ENCODE assay signal across 13 mouse cellular contexts in the genomic region with DNA sequence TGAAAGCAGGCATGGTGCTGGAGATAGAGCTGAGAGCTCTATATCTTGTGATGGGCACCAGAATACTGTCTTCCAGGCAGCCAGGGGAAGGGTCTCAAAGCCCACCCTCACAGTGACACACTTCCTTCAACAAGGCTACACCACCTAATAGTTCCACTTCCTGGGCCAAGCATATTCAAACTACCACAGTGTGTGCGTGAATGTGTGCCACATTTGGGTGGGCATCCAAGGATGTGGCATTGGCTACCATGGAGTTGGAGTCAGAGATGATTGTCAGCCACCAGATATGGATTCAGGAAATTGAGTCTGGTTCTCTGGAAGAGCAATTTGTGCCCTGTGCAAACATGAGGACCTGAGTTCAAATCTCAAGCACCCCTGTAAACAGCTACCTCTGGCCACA. TPM values are rescaled to one million over a fixed set of nuclear protein-coding genes. Genes with fewer than 3 reads are reported as not detected.
A peak's percentile ranks its signal among the peaks of the same experiment; 100 is the strongest.
DNase-seq lines count a peak whose midpoint lies in the region; ATAC-seq and TF ChIP-seq lines count a peak whose summit lies in the region.
"Had no signal": no experiment of that assay in that cellular context is flagged by ENCODE, and none has a peak within 500 bp of the region (broad histone marks: within the 10 kb centered on the region; RNA-seq: fewer than 3 reads in every experiment).

No protein-coding gene starts in this region.

- no peak for TF ChIP-seq CTCF in cortical plate, adult 2 months (IDR thresholded peaks at IDR 0.05; ENCODE audit: extremely low read depth, insufficient read depth, low read length)

- no peak for DNase-seq in heart, adult 18-20 months
- peak; percentile 31 for DNase-seq in midbrain, embryonic 11.5 days (ENCODE audit: low spot score, missing footprints)
- no peak for DNase-seq in frontal cortex, postnatal 25 days (ENCODE audit: low spot score in 2 of 2)
- DNase-seq in kidney, postnatal 14 days, result no peak

- no peak for ATAC-seq in heart, embryonic 15.5 days (replicated peaks; ENCODE audit: insufficient number of reproducible peaks, insufficient read depth, low FRiP score, low read depth)
- ATAC-seq in midbrain, embryonic 11.5 days (ENCODE audit: low FRiP score), result no peak
- no peak for ATAC-seq in midbrain, embryonic 16.5 days
- ATAC-seq: forebrain, embryonic 14.5 days had no signal

- H3K4me2 ChIP-seq in heart, embryonic 15.5 days, result peak overlapping the region; percentile 52; the same call in 1 of the 2 replicates
- no peak overlapping the region for H3K4me2 ChIP-seq in midbrain, embryonic 11.5 days
- no peak overlapping the region for H3K4me2 ChIP-seq in midbrain, embryonic 16.5 days (ENCODE audit: low read length)
- H3K4me2 ChIP-seq in myocyte (ENCODE audit: low read depth), result peak overlapping the region; percentile 42

- no peaks in the 10 kb centered on the region for H3K9me3 ChIP-seq in heart, embryonic 15.5 days (replicated peaks)
- no peaks in the 10 kb centered on the region for H3K9me3 ChIP-seq in midbrain, embryonic 11.5 days (ENCODE audit: control insufficient read depth, low read length)
- no peaks in the 10 kb centered on the region for H3K9me3 ChIP-seq in midbrain, embryonic 16.5 days (replicated peaks; ENCODE audit: control insufficient read depth, low read length, poor library complexity, severe bottlenecking)
- H3K9me3 ChIP-seq: neural tube, embryonic 13.5 days had no signal

- peaks cover 64% of the 10 kb centered on the region for H3K79me2 ChIP-seq in myocyte (ENCODE audit: control insufficient read depth, insufficient read depth)

- peak overlapping the region; percentile 60; the same call in 1 of the 2 replicates for H3K27ac ChIP-seq in heart, embryonic 15.5 days
- H3K27ac ChIP-seq in midbrain, embryonic 11.5 days (ENCODE audit: low read depth, low read length), result no peak overlapping the region
- no peak overlapping the region for H3K27ac ChIP-seq in midbrain, embryonic 16.5 days (ENCODE audit: low read length)
- H3K27ac ChIP-seq in cortical plate, adult 2 months (ENCODE audit: insufficient read depth, low read length), result 0 out of 2 replicates have a peak overlapping the region, but pooled peaks have one; percentile 12
- H3K27ac ChIP-seq: neural tube, embryonic 13.5 days had no signal

- H3ac ChIP-seq in myocyte (ENCODE audit: control insufficient read depth, insufficient read length), result no peak overlapping the region

- H3K4me1 ChIP-seq in heart, embryonic 15.5 days (replicated peaks), result peaks cover 7% of the 10 kb centered on the region; the same call in 1 of the 2 replicates
- H3K4me1 ChIP-seq in midbrain, embryonic 11.5 days (ENCODE audit: control insufficient read depth, insufficient read depth, low read length), result no peaks in the 10 kb centered on the region
- H3K4me1 ChIP-seq in midbrain, embryonic 16.5 days (ENCODE audit: control insufficient read depth, insufficient read depth, low read length), result no peaks in the 10 kb centered on the region
- H3K4me1 ChIP-seq in cortical plate, adult 2 months (ENCODE audit: control insufficient read depth, insufficient read depth, low read length), result peaks cover 4% of the 10 kb centered on the region

- 100% methylated on average over 1 of the region's 1 CpGs for whole genome bisulfite sequencing in heart, embryonic 15.5 days
- 92% methylated on average over 1 of the region's 1 CpGs for WGBS in midbrain, embryonic 11.5 days
- 100% methylated on average over 1 of the region's 1 CpGs for WGBS in midbrain, embryonic 16.5 days

- H3K4me3 ChIP-seq in heart, embryonic 15.5 days, result 0 out of 2 replicates have a peak overlapping the region, but pooled peaks have one; percentile 29
- no peak overlapping the region for H3K4me3 ChIP-seq in midbrain, embryonic 11.5 days (ENCODE audit: low read depth, low read length)
- no peak overlapping the region for H3K4me3 ChIP-seq in midbrain, embryonic 16.5 days (ENCODE audit: low read depth, low read length)
- H3K4me3 ChIP-seq in cortical plate, adult 2 months (ENCODE audit: insufficient read depth, low read length), result no peak overlapping the region
- no peak overlapping the region for H3K4me3 ChIP-seq in myocyte
- H3K4me3 ChIP-seq: neural tube, embryonic 13.5 days had no signal

- TF ChIP-seq POLR2A in cortical plate, adult 2 months (IDR thresholded peaks at IDR 0.05; ENCODE audit: extremely low read depth, insufficient read depth, low read length), result no peak
- no peak for TF ChIP-seq POLR2A in myocyte (IDR thresholded peaks at IDR 0.05; ENCODE audit: insufficient read length, low read depth)

- no peak overlapping the region for H3K9ac ChIP-seq in heart, embryonic 15.5 days
- H3K9ac ChIP-seq in midbrain, embryonic 11.5 days (ENCODE audit: low read length), result no peak overlapping the region
- no peak overlapping the region for H3K9ac ChIP-seq in midbrain, embryonic 16.5 days (ENCODE audit: low read depth, low read length)
- H3K9ac ChIP-seq: neural tube, embryonic 13.5 days had no signal

- no peaks in the 10 kb centered on the region for H3K27me3 ChIP-seq in heart, embryonic 15.5 days
- H3K27me3 ChIP-seq in midbrain, embryonic 11.5 days (ENCODE audit: control insufficient read depth, insufficient read depth, low read length), result no peaks in the 10 kb centered on the region
- H3K27me3 ChIP-seq in midbrain, embryonic 16.5 days (ENCODE audit: control insufficient read depth, insufficient read depth, low read depth, low read length), result no peaks in the 10 kb centered on the region
- no peaks in the 10 kb centered on the region for H3K27me3 ChIP-seq in myocyte (ENCODE audit: control insufficient read depth, insufficient read depth, insufficient read length)
- H3K27me3 ChIP-seq: neural tube, embryonic 13.5 days had no signal

- no peaks in the 10 kb centered on the region for H3K36me3 ChIP-seq in heart, embryonic 15.5 days
- H3K36me3 ChIP-seq in midbrain, embryonic 11.5 days (ENCODE audit: control insufficient read depth, insufficient read depth, low read length), result no peaks in the 10 kb centered on the region
- H3K36me3 ChIP-seq in midbrain, embryonic 16.5 days (ENCODE audit: control insufficient read depth, insufficient read depth, low read length), result peaks cover 2% of the 10 kb centered on the region; the same call in 1 of the 2 replicates
- H3K36me3 ChIP-seq in myocyte (ENCODE audit: control insufficient read depth, insufficient read depth), result no peaks in the 10 kb centered on the region
- H3K36me3 ChIP-seq: neural tube, embryonic 13.5 days had no signal

TF ChIP-seq in myocyte, 11 proteins besides CTCF, POLR2A, EP300 and RAD21:
- no peak for TF ChIP-seq E2F4 (IDR thresholded peaks at IDR 0.05; ENCODE audit: insufficient read depth)

RNA-seq across cellular contexts. Expression of gene H2-T24, which starts 0.9 kb away (rescaled TPM):
- polyA plus RNA-seq in heart, embryonic 15.5 days (2015; fragmentation: Nextera tagmentation; extraction: Ambion mirVana), result 1.3 and 2.7 TPM in 2 replicates
- total RNA-seq in heart, adult 18-20 months (2021), result 1 to 10 TPM; 6.5 to 6.7 TPM
- 3.1 TPM in 2 replicates for polyA plus RNA-seq in midbrain, embryonic 11.5 days (2014; fragmentation: Nextera tagmentation; extraction: Ambion mirVana)
- 8.0 and 8.8 TPM in 2 replicates for polyA plus RNA-seq in midbrain, embryonic 16.5 days (2015; fragmentation: Nextera tagmentation; extraction: Ambion mirVana)
- 1.3 and 1.8 TPM in 2 replicates for polyA plus RNA-seq in cortical plate, adult 2 months (2012; rRNA removed)
- polyA plus RNA-seq in myocyte (2012; fragmentation: generic; extraction: Trizol), result 0.47 TPM

RNA-seq across cellular contexts. Expression of gene H2-T23, which starts 11.3 kb away (rescaled TPM):
- 4.7 and 11.6 TPM in 2 replicates for polyA plus RNA-seq in heart, embryonic 15.5 days (2015; fragmentation: Nextera tagmentation; extraction: Ambion mirVana)
- total RNA-seq in heart, adult 18-20 months (2021), result 10 to 100 TPM; 31.7 to 56.7 TPM
- 3.2 and 3.3 TPM in 2 replicates for polyA plus RNA-seq in midbrain, embryonic 11.5 days (2014; fragmentation: Nextera tagmentation; extraction: Ambion mirVana)
- polyA plus RNA-seq in midbrain, embryonic 16.5 days (2015; fragmentation: Nextera tagmentation; extraction: Ambion mirVana), result 4.1 and 4.8 TPM in 2 replicates
- 27.6 and 31.8 TPM in 2 replicates for polyA plus RNA-seq in cortical plate, adult 2 months (2012; rRNA removed)
- 13.6 TPM for polyA plus RNA-seq in myocyte (2012; fragmentation: generic; extraction: Trizol)

RNA-seq across cellular contexts. Expression of gene H2-T22, which starts 21.2 kb away (rescaled TPM):
- 7.0 and 12.0 TPM in 2 replicates for polyA plus RNA-seq in heart, embryonic 15.5 days (2015; fragmentation: Nextera tagmentation; extraction: Ambion mirVana)
- 10 to 100 TPM; 15.0 to 23.6 TPM for total RNA-seq in heart, adult 18-20 months (2021)
- polyA plus RNA-seq in midbrain, embryonic 11.5 days (2014; fragmentation: Nextera tagmentation; extraction: Ambion mirVana), result 7.3 and 7.6 TPM in 2 replicates
- 5.3 and 6.2 TPM in 2 replicates for polyA plus RNA-seq in midbrain, embryonic 16.5 days (2015; fragmentation: Nextera tagmentation; extraction: Ambion mirVana)
- polyA plus RNA-seq in cortical plate, adult 2 months (2012; rRNA removed), result 18.3 and 19.0 TPM in 2 replicates
- 22.1 TPM for polyA plus RNA-seq in myocyte (2012; fragmentation: generic; extraction: Trizol)

RNA-seq across cellular contexts. Expression of gene Gm6034, which starts 21.5 kb away (rescaled TPM):
- not detected in 2 replicates for polyA plus RNA-seq in heart, embryonic 15.5 days (2015; fragmentation: Nextera tagmentation; extraction: Ambion mirVana)
- total RNA-seq in heart, adult 18-20 months (2021), result not detected
- polyA plus RNA-seq in midbrain, embryonic 11.5 days (2014; fragmentation: Nextera tagmentation; extraction: Ambion mirVana), result not detected in 2 replicates
- polyA plus RNA-seq in midbrain, embryonic 16.5 days (2015; fragmentation: Nextera tagmentation; extraction: Ambion mirVana), result not detected in 2 replicates
- not detected in 2 replicates for polyA plus RNA-seq in cortical plate, adult 2 months (2012; rRNA removed)
- not detected for polyA plus RNA-seq in myocyte (2012; fragmentation: generic; extraction: Trizol)
- total RNA-seq: common myeloid progenitor, adult 5-6 weeks; granulocyte monocyte progenitor cell, adult 5-6 weeks; left cerebral cortex, postnatal 14 days had no signal
- polyA plus RNA-seq: forebrain, embryonic 14.5 days; neural tube, embryonic 13.5 days had no signal

RNA-seq across cellular contexts. Expression of gene Gm11127, which starts 36.9 kb away (rescaled TPM):
- polyA plus RNA-seq in heart, embryonic 15.5 days (2015; fragmentation: Nextera tagmentation; extraction: Ambion mirVana), result 0.13 TPM in 1 of 2 replicates, not detected in the other
- total RNA-seq in heart, adult 18-20 months (2021), result 10 to 100 TPM in 1 of 2 experiments, 1 to 10 TPM in 1; 5.4 to 10.0 TPM
- polyA plus RNA-seq in midbrain, embryonic 11.5 days (2014; fragmentation: Nextera tagmentation; extraction: Ambion mirVana), result not detected in 2 replicates
- polyA plus RNA-seq in midbrain, embryonic 16.5 days (2015; fragmentation: Nextera tagmentation; extraction: Ambion mirVana), result not detected in 2 replicates
- 0.23 and 0.35 TPM in 2 replicates for polyA plus RNA-seq in cortical plate, adult 2 months (2012; rRNA removed)
- 0.23 TPM for polyA plus RNA-seq in myocyte (2012; fragmentation: generic; extraction: Trizol)
- total RNA-seq: granulocyte monocyte progenitor cell, adult 5-6 weeks had no signal
- polyA plus RNA-seq: forebrain, embryonic 14.5 days; neural tube, embryonic 13.5 days had no signal

Comparison
In these comparisons a context has a peak if more than half of its experiments do, and no peak if none do; other contexts are left out.
1. H3K27ac ChIP-seq: peak in heart, embryonic 15.5 days (single experiment) and cortical plate, adult 2 months (single experiment); none in midbrain, embryonic 11.5 days (single experiment) and midbrain, embryonic 16.5 days (single experiment).
2. H3K4me2 ChIP-seq: peak in heart, embryonic 15.5 days (single experiment) and myocyte (single experiment); none in midbrain, embryonic 11.5 days (single experiment) and midbrain, embryonic 16.5 days (single experiment).